17 mouse cellular contexts compared by ENCODE assay signal in genomic region chr15:85756611-85757010, GRCm38 (mm10). TPM values are rescaled to one million over a fixed set of nuclear protein-coding genes. Genes with fewer than 3 reads are reported as not detected.
DNase-seq lines count a peak whose midpoint lies in the region; ATAC-seq and TF ChIP-seq lines count a peak whose summit lies in the region.
"Had no signal": no experiment of that assay in that cellular context is flagged by ENCODE, and none has a peak within 500 bp of the region (broad histone marks: within the 10 kb centered on the region; RNA-seq: fewer than 3 reads in every experiment).

No protein-coding gene starts in this region.

- no peak overlapping the region for H3K4me3 ChIP-seq in lung, postnatal 0 days (ENCODE audit: low read depth, low read length)
- H3K4me3 ChIP-seq: embryonic facial prominence, embryonic 10.5 days; midbrain, embryonic 12.5 days had no signal

- H3K4me2 ChIP-seq in lung, postnatal 0 days (replicated peaks; ENCODE audit: low read depth, low read length) = no peak overlapping the region
- H3K4me2 ChIP-seq: midbrain, embryonic 12.5 days had no signal

- 0 out of 2 replicates have a peak, but pooled peaks cover 3% of the 10 kb centered on the region for H3K9me3 ChIP-seq in lung, postnatal 0 days (ENCODE audit: low read length)

- TF ChIP-seq CTCF in lung, postnatal 0 days (IDR thresholded peaks at IDR 0.05) = no peak

- peak; percentile 73 for DNase-seq in gastrocnemius, adult 18-20 months (ENCODE audit: low spot score)
- DNase-seq in gastrocnemius, postnatal 4 days (ENCODE audit: low spot score in 2 of 2) = no peak
- peak; percentile 24 for DNase-seq in lung, postnatal 10 days
- DNase-seq in lung, postnatal 0 days (ENCODE audit: low spot score) = no peak
- peak; percentile 26 for DNase-seq in gastrocnemius, postnatal 10 days
- DNase-seq in heart, postnatal 36 days = peak; percentile 43 to 57
- no peak for DNase-seq in cerebellum, adult 9-11 months
- DNase-seq in spleen, postnatal 10 days (ENCODE audit: low spot score in 2 of 2) = no peak
- DNase-seq: cerebellum, postnatal 25 days; kidney, adult 2 months; kidney, postnatal 36 days; lung, postnatal 4 days had no signal

- ATAC-seq in lung, postnatal 0 days = no peak
- ATAC-seq: forebrain, embryonic 16.5 days; Patski had no signal

- H3K27me3 ChIP-seq in lung, postnatal 0 days (replicated peaks; ENCODE audit: insufficient read depth, low read length) = no peaks in the 10 kb centered on the region
- H3K27me3 ChIP-seq: midbrain, embryonic 12.5 days; Patski had no signal

- no peaks in the 10 kb centered on the region for H3K36me3 ChIP-seq in lung, postnatal 0 days (ENCODE audit: insufficient read depth, low read length)
- H3K36me3 ChIP-seq: embryonic facial prominence, embryonic 10.5 days; midbrain, embryonic 12.5 days had no signal

- H3K4me1 ChIP-seq in lung, postnatal 0 days (ENCODE audit: insufficient read depth, low read depth, low read length) = no peaks in the 10 kb centered on the region
- H3K4me1 ChIP-seq: embryonic facial prominence, embryonic 10.5 days; midbrain, embryonic 12.5 days had no signal

- TF ChIP-seq EP300 in lung, postnatal 0 days (IDR thresholded peaks at IDR 0.05) = no peak

- intact Hi-C loops in heart, postnatal 36 days (cut with DNase I) = loop anchor here (5.0 kb wide), 1 partner anchor 36 kb away; no protein-coding TSS in a partner anchor

- H3K27ac ChIP-seq in lung, postnatal 0 days (ENCODE audit: low read length) = no peak overlapping the region
- H3K27ac ChIP-seq: embryonic facial prominence, embryonic 10.5 days; liver, embryonic 14.5 days; midbrain, embryonic 12.5 days had no signal

- WGBS in lung, postnatal 0 days = 69% methylated on average over 7 of the region's 7 CpGs

- H3K9ac ChIP-seq in lung, postnatal 0 days (replicated peaks; ENCODE audit: low read depth) = no peak overlapping the region
- H3K9ac ChIP-seq: liver, embryonic 14.5 days; midbrain, embryonic 12.5 days had no signal

RNA-seq across cellular contexts. Expression of gene Ppara, which starts 21.8 kb away (rescaled TPM):
- 10 to 100 TPM; 21.9 to 22.2 TPM for total RNA-seq in gastrocnemius, adult 18-20 months (2021)
- 1 to 10 TPM; 6.9 to 9.3 TPM for total RNA-seq in gastrocnemius, postnatal 4 days (2021)
- polyA plus RNA-seq in lung, postnatal 0 days (2015; fragmentation: Nextera tagmentation; extraction: Ambion mirVana) = 5.1 and 5.2 TPM in 2 replicates
- total RNA-seq in gastrocnemius, postnatal 10 days (2021) = 1 to 10 TPM; 5.0 to 6.5 TPM
- 10 to 100 TPM; 39.3 to 53.4 TPM for total RNA-seq in heart, postnatal 36 days (2021)

RNA-seq across cellular contexts. Expression of gene Cdpf1, which starts 54.9 kb away (rescaled TPM):
- total RNA-seq in gastrocnemius, adult 18-20 months (2021) = 10 to 100 TPM; 51.8 to 60.2 TPM
- total RNA-seq in gastrocnemius, postnatal 4 days (2021) = 10 to 100 TPM; 27.1 to 31.0 TPM
- polyA plus RNA-seq in lung, postnatal 0 days (2015; fragmentation: Nextera tagmentation; extraction: Ambion mirVana) = 46.8 and 48.3 TPM in 2 replicates
- total RNA-seq in gastrocnemius, postnatal 10 days (2021) = 10 to 100 TPM; 27.5 to 30.7 TPM
- 10 to 100 TPM; 35.6 to 41.4 TPM for total RNA-seq in heart, postnatal 36 days (2021)

Comparison
In these comparisons a context has a peak if more than half of its experiments do, and no peak if none do; other contexts are left out.
1. DNase-seq: peak in gastrocnemius, adult 18-20 months (single experiment), lung, postnatal 10 days (single experiment), gastrocnemius, postnatal 10 days (single experiment) and heart, postnatal 36 days (2 of 2); none in gastrocnemius, postnatal 4 days (0 of 2), lung, postnatal 0 days (single experiment), cerebellum, adult 9-11 months (single experiment) and spleen, postnatal 10 days (0 of 2).